Mouse (Mus musculus): ENCODE data around the gene Rtf2. TPM values are rescaled to one million over a fixed set of nuclear protein-coding genes. Genes with fewer than 3 reads are reported as not detected.

The Rtf2 gene
- 73.2 and 83.9 TPM in 2 replicates for polyA plus RNA-seq (2015; fragmentation: Nextera tagmentation; extraction: Ambion mirVana)

- no peaks in the 10 kb centered on the region for H3K9me3 ChIP-seq (replicated peaks; ENCODE audit: low read length)
- H3K27ac ChIP-seq = peak within 1 kb of the TSS; percentile 65; the same call in 1 of the 2 replicates
- H3K9ac ChIP-seq (ENCODE audit: low read depth, low read length) = peak within 1 kb of the TSS; percentile 69
- H3K4me3 ChIP-seq (replicated peaks; ENCODE audit: low read depth, low read length) = peak within 1 kb of the TSS; percentile 78
- peak; percentile 97 for ATAC-seq (replicated peaks; ENCODE audit: low FRiP score, low read depth)
- no peaks in the 10 kb centered on the region for H3K27me3 ChIP-seq (ENCODE audit: insufficient read depth, low read length)
- H3K4me2 ChIP-seq (ENCODE audit: low read length) = peak within 1 kb of the TSS; percentile 85
- 2% methylated on average over 35 of the region's 35 CpGs for WGBS
- no peaks in the 10 kb centered on the region for H3K36me3 ChIP-seq (ENCODE audit: insufficient read depth, low read length)
- TF ChIP-seq CTCF (IDR thresholded peaks at IDR 0.05; ENCODE audit: low read depth) = no peak
- peak; percentile 99 for DNase-seq (ENCODE audit: low spot score)
- H3K4me1 ChIP-seq (replicated peaks; ENCODE audit: insufficient read depth, low read length) = peaks cover 16% of the 10 kb centered on the region
Observed at GRCm38 (mm10) chr2:172439843-172440639, at the start of gene Rtf2. TSS of gene Rtf2 (plus strand) at chr2:172440556.

DNA sequence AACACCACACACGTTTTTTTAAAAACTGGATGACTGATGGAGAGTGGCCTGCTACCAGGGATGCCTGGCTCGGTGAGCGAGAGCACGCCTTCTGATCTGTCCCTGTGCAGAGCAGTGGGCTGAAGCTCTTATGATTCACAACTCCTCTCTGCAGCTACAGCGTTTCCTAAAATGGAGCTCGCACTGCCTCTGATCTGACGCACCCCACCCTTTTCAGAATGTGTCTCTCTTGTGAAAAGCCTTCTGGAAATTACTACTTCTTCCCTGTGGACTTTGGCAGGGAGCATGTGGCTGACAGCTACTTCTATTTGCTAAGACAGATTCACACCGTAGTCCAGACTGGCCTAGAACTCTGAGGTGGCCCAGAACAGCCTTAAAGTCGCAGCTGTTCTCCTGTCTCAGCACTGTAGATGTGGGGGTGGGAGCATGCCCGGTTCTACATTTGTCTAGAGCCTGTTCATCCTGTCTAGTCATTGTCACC is 48.3 kb upstream of the Rtf2 start:
- no peak for TF ChIP-seq CTCF (IDR thresholded peaks at IDR 0.05; ENCODE audit: low read depth)
- ATAC-seq (replicated peaks; ENCODE audit: low FRiP score, low read depth) (no peak), DNase-seq (ENCODE audit: low spot score) (no peak)
- 63% methylated on average over 10 of the region's 10 CpGs for WGBS
- no peaks in the 10 kb centered on the region for H3K27me3 ChIP-seq (ENCODE audit: insufficient read depth, low read length)
- H3K4me1 ChIP-seq (replicated peaks; ENCODE audit: insufficient read depth, low read length) = no peaks in the 10 kb centered on the region
- H3K36me3 ChIP-seq (ENCODE audit: insufficient read depth, low read length) = no peaks in the 10 kb centered on the region
- H3K4me2 ChIP-seq (ENCODE audit: low read length) = no peak overlapping the region
- no peaks in the 10 kb centered on the region for H3K9me3 ChIP-seq (replicated peaks; ENCODE audit: low read length)
- no peak overlapping the region for H3K4me3 ChIP-seq (replicated peaks; ENCODE audit: low read depth, low read length)
- H3K9ac ChIP-seq (ENCODE audit: low read depth, low read length) = no peak overlapping the region
- no peak overlapping the region for H3K27ac ChIP-seq

- no peaks in the 10 kb centered on the region for H3K27me3 ChIP-seq (ENCODE audit: insufficient read depth, low read length)
- WGBS = 34% methylated on average over 13 of the region's 13 CpGs
- no peak for TF ChIP-seq CTCF (IDR thresholded peaks at IDR 0.05; ENCODE audit: low read depth)
- H3K4me1 ChIP-seq (replicated peaks; ENCODE audit: insufficient read depth, low read length) = no peaks in the 10 kb centered on the region
- H3K9ac ChIP-seq (ENCODE audit: low read depth, low read length) = no peak within 1 kb of the TSS
- no peak within 1 kb of the TSS for H3K4me2 ChIP-seq (ENCODE audit: low read length)
- H3K4me3 ChIP-seq (replicated peaks; ENCODE audit: low read depth, low read length) = no peak within 1 kb of the TSS
- H3K27ac ChIP-seq = no peak within 1 kb of the TSS
- no peaks in the 10 kb centered on the region for H3K9me3 ChIP-seq (replicated peaks; ENCODE audit: low read length)
- ATAC-seq (replicated peaks; ENCODE audit: low FRiP score, low read depth) (no peak), DNase-seq (ENCODE audit: low spot score) (no peak)
- H3K36me3 ChIP-seq (ENCODE audit: insufficient read depth, low read length) = no peaks in the 10 kb centered on the region
Observed at GRCm38 (mm10) chr2:172393391-172394051, 46.8 kb upstream of the Rtf2 start, which contains the start of gene Cass4. TSS of gene Cass4 (plus strand) at chr2:172393794.

GRCm38 (mm10) chr2:172394052-172394392 is 46.3 kb upstream of the Rtf2 start:
- ATAC-seq (replicated peaks; ENCODE audit: low FRiP score, low read depth) (no peak), DNase-seq (ENCODE audit: low spot score) (no peak)
- Histone ChIP-seq H3K9ac (ENCODE audit: low read depth, low read length) (no peak overlapping the region), H3K4me3 (replicated peaks; ENCODE audit: low read depth, low read length) (no peak overlapping the region), H3K9me3 (replicated peaks; ENCODE audit: low read length) (no peaks in the 10 kb centered on the region), H3K27ac (no peak overlapping the region), H3K4me2 (ENCODE audit: low read length) (no peak overlapping the region), H3K4me1 (replicated peaks; ENCODE audit: insufficient read depth, low read length) (no peaks in the 10 kb centered on the region), H3K27me3 (ENCODE audit: insufficient read depth, low read length) (no peaks in the 10 kb centered on the region), H3K36me3 (ENCODE audit: insufficient read depth, low read length) (no peaks in the 10 kb centered on the region)
- WGBS = 82% methylated on average over 2 of the region's 2 CpGs
- TF ChIP-seq CTCF (IDR thresholded peaks at IDR 0.05; ENCODE audit: low read depth) = no peak

DNA sequence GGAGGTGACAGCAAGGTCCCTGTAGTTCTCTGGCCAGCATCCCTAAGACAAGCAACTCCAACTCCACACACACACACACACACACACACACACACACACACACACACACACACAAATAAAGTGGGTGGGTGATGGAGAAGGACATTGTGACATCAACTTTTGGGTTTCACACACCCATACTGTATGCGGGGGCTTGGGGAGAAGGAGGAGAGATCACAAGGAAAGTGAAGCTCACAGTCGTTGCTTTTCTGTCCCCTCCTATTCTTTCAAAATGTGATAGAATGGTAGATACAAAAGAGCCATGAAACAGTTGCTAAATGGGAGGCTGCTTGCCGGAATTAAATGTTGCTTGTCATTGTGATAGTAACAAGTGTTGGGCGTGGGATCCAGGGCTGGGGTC is 45.7 kb upstream of the Rtf2 start:
- Histone ChIP-seq H3K4me2 (ENCODE audit: low read length) (no peak overlapping the region), H3K27me3 (ENCODE audit: insufficient read depth, low read length) (no peaks in the 10 kb centered on the region), H3K27ac (no peak overlapping the region), H3K4me3 (replicated peaks; ENCODE audit: low read depth, low read length) (no peak overlapping the region), H3K36me3 (ENCODE audit: insufficient read depth, low read length) (no peaks in the 10 kb centered on the region), H3K4me1 (replicated peaks; ENCODE audit: insufficient read depth, low read length) (no peaks in the 10 kb centered on the region), H3K9me3 (replicated peaks; ENCODE audit: low read length) (no peaks in the 10 kb centered on the region), H3K9ac (ENCODE audit: low read depth, low read length) (no peak overlapping the region)
- no peak for TF ChIP-seq CTCF (IDR thresholded peaks at IDR 0.05; ENCODE audit: low read depth)
- DNase-seq (ENCODE audit: low spot score) (no peak), ATAC-seq (replicated peaks; ENCODE audit: low FRiP score, low read depth) (no peak)
- 80% methylated on average over 4 of the region's 4 CpGs for WGBS

DNA sequence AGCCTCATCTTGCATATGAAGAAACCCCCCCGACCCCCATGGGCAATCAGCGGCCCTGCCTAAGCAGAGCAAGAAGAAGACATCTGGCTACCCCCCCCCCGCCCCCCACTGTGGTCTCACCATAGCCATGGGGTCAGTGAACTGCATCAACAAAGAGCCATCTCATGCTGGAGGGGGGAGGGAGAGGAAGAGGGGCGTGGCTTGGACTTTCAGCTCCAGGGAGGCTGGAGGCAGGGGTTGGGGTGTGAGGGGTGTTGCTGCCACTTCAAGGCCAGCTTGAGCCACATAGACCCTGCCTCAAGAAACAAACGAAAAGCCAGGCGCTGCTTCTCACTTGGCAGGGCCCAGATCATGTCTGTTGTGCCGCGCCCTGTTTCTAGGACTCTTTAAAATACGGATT is 44.4 kb upstream of the Rtf2 start:
- no peak for ATAC-seq (replicated peaks; ENCODE audit: low FRiP score, low read depth)
- WGBS = 50% methylated on average over 9 of the region's 9 CpGs
- no peaks in the 10 kb centered on the region for H3K27me3 ChIP-seq (ENCODE audit: insufficient read depth, low read length)
- no peak overlapping the region for H3K4me2 ChIP-seq (ENCODE audit: low read length)
- H3K9ac ChIP-seq (ENCODE audit: low read depth, low read length) = no peak overlapping the region
- no peak overlapping the region for H3K27ac ChIP-seq
- no peak for TF ChIP-seq CTCF (IDR thresholded peaks at IDR 0.05; ENCODE audit: low read depth)
- H3K36me3 ChIP-seq (ENCODE audit: insufficient read depth, low read length) = no peaks in the 10 kb centered on the region
- H3K9me3 ChIP-seq (replicated peaks; ENCODE audit: low read length) = no peaks in the 10 kb centered on the region
- no peak overlapping the region for H3K4me3 ChIP-seq (replicated peaks; ENCODE audit: low read depth, low read length)
- H3K4me1 ChIP-seq (replicated peaks; ENCODE audit: insufficient read depth, low read length) = no peaks in the 10 kb centered on the region
- no peak for DNase-seq (ENCODE audit: low spot score)

Data from kidney, postnatal 0 days (tissue).